Mouse (Mus musculus): ENCODE results near the gene Ttyh2.

DNA sequence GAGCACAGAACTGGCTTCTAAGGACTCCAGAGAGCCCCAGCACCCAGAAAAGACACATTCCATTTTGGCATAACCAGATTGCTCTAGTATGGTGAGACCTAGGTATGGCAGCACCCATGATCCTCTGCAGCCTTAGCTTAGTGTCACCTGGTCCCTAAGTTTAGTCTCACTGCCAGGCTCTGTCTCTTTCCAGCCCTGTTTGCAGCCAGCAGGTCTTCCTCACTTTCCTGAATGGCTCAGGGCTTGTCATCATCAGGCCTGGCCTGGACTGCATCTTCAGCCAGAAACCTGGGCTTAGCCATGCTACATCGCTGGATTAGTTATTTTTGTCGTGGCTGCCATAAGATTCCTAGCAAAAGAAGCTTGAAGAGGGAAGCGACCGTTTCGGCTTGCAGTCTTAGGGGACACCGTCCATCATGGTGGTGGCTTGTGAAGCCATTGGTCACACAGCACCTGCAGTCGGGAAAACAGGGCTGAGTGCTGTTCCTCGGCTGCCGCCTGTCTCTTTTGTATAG, 10.4 kb downstream of the Ttyh2 start:
- no peak for TF ChIP-seq CTCF (IDR thresholded peaks at IDR 0.05; ENCODE audit: low read depth)
- TF ChIP-seq EP300 (IDR thresholded peaks at IDR 0.05; ENCODE audit: low read depth): no peak

Measured in liver, postnatal 0 days (tissue).